Mouse (Mus musculus) midbrain, embryonic 12.5 days (tissue): ENCODE measurements around the gene 2410137M14Rik. TPM values are rescaled to one million over a fixed set of nuclear protein-coding genes. Genes with fewer than 3 reads are reported as not detected.
A peak's percentile ranks its signal among the peaks of the same experiment; 100 is the strongest.
"Not testable (repeated sequence)": the region's sequence is repeated elsewhere in the genome, so short reads cannot be mapped to it uniquely, and the experiment has no call there.

Experiments used
- ATAC-seq: fragments of 200-750 bp; cut with Nextera tagmentation; 2 replicates; pipeline ENCODE4 v1.8.0; 2017; ENCODE audit warnings: low read depth, moderate TSS enrichment, moderate library complexity; ENCODE audit not compliant: low FRiP score
- H3K27ac ChIP-seq: fragments of 300-500 bp; sonication (generic); replicated peaks from 2 replicates; pipeline ENCODE4 v1.5.1; 2016; ENCODE audit warnings: mild to moderate bottlenecking
- H3K27me3 ChIP-seq: fragments of 300-500 bp; sonication (generic); 2 replicates; pipeline ENCODE4 v1.6.1; 2016; ENCODE audit warnings: mild to moderate bottlenecking
- H3K36me3 ChIP-seq: fragments of 300-500 bp; sonication (generic); 2 replicates; pipeline ENCODE4 v1.6.1; 2016
- H3K4me1 ChIP-seq: fragments of 300-500 bp; sonication (generic); 2 replicates; pipeline ENCODE4 v1.6.1; 2016
- H3K4me2 ChIP-seq: fragments of 300-500 bp; sonication (generic); replicated peaks from 2 replicates; pipeline ENCODE4 v1.6.1; 2016; ENCODE audit warnings: mild to moderate bottlenecking, moderate library complexity
- H3K4me3 ChIP-seq: fragments of 300-500 bp; sonication (generic); 2 replicates; pipeline ENCODE4 v1.5.1; 2016; ENCODE audit warnings: mild to moderate bottlenecking
- H3K9ac ChIP-seq: fragments of 300-500 bp; sonication (generic); replicated peaks from 2 replicates; pipeline ENCODE4 v1.6.1; 2016; ENCODE audit warnings: mild to moderate bottlenecking, moderate library complexity
- H3K9me3 ChIP-seq: fragments of 300-500 bp; sonication (generic); 2 replicates; pipeline ENCODE4 v1.6.1; 2016; ENCODE audit warnings: mild to moderate bottlenecking
- WGBS: fragments of 180-500 bp; shearing (Covaris S2); methylation state at CpG from one replicate; pipeline ENCODE4 v1.1.7; 2016; 5-methylcytosine and 5-hydroxymethylcytosine counted together
- polyA plus RNA-seq: library from polyadenylated mRNA; unstranded; fragments of >200 nt; fragmentation: Nextera tagmentation; extraction: Ambion mirVana; gene quantifications from 2 replicates; pipeline ENCODE4 v1.2.1, GENCODE M21; 2016

The 2410137M14Rik gene
- polyA plus RNA-seq, 1 experiment from 2014 or later = 0.28 TPM

DNA sequence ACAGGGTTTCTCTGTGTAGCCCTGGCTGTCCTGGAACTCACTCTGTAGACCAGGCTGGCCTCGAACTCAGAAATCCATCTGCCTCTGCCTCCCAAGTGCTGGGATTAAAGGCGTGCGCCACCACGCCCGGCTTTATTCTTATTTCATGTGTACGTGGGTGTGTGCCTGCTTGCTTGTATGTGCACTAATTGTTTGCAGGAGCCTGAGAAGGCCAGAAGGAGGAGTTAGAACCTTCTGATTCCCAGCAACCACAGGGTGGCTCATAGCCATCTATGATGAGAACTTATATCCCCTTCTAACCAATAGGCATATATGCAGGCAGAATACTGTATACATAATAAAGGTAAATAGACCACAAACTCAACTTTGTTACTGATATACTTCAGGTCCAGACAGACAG is 9.6 kb upstream of the 2410137M14Rik start:
- 94% methylated on average over 6 of the region's 6 CpGs for WGBS
- not testable (repeated sequence) for H3K4me1 ChIP-seq, H3K9me3 ChIP-seq, H3K27ac ChIP-seq, H3K36me3 ChIP-seq, H3K4me2 ChIP-seq, H3K9ac ChIP-seq, H3K4me3 ChIP-seq, ATAC-seq
- peaks cover 31% of the 10 kb centered on the region for H3K27me3 ChIP-seq

DNA sequence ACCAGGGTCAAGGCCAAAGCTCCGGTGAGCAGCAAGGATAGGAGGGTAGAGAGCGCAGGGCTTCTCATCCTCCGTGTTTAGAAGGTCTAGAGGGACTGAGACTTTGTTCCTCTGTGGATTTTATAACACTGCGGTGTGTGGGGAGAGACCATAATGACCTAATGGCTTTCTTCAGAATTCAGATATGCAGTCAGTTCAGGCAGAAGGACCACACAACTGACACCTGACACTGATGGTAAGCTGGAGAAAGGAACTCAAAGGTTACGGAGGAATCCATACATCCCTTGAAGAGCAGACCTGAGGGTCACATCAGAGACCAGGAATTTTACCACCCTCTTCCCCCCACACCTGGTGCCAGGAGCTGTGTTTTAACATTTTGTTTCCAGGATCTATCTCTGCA is 8.4 kb upstream of the 2410137M14Rik start, which contains the start of gene H2-M5:
Gene H2-M5 (minus strand): TSS at position 101 of the 400 bp plus-strand sequence.
- Histone ChIP-seq H3K27me3 (peaks cover 36% of the 10 kb centered on the region), H3K4me1 (no peaks in the 10 kb centered on the region), H3K36me3 (no peaks in the 10 kb centered on the region), H3K4me2 (0 out of 2 replicates have a peak within 1 kb of the TSS, but pooled peaks have one; percentile 22), H3K4me3 (no peak within 1 kb of the TSS), H3K9me3 (no peaks in the 10 kb centered on the region), H3K27ac (no peak within 1 kb of the TSS), H3K9ac (no peak within 1 kb of the TSS)
- ATAC-seq = no peak
- WGBS = 25% methylated on average over 5 of the region's 5 CpGs

- no peaks in the 10 kb centered on the region for H3K36me3 ChIP-seq
- no peak overlapping the region for H3K9ac ChIP-seq
- H3K27ac ChIP-seq = no peak overlapping the region
- H3K4me3 ChIP-seq = no peak overlapping the region
- no peaks in the 10 kb centered on the region for H3K4me1 ChIP-seq
- 0 out of 2 replicates have a peak overlapping the region, but pooled peaks have one; percentile 22 for H3K4me2 ChIP-seq
- 6% methylated on average over 24 of the region's 24 CpGs for WGBS
- H3K9me3 ChIP-seq = no peaks in the 10 kb centered on the region
- no peak for ATAC-seq
- H3K27me3 ChIP-seq = peaks cover 36% of the 10 kb centered on the region
These were observed 7.4 kb upstream of the 2410137M14Rik start for GRCm38 (mm10) chr17:36988475-36988874.

DNA sequence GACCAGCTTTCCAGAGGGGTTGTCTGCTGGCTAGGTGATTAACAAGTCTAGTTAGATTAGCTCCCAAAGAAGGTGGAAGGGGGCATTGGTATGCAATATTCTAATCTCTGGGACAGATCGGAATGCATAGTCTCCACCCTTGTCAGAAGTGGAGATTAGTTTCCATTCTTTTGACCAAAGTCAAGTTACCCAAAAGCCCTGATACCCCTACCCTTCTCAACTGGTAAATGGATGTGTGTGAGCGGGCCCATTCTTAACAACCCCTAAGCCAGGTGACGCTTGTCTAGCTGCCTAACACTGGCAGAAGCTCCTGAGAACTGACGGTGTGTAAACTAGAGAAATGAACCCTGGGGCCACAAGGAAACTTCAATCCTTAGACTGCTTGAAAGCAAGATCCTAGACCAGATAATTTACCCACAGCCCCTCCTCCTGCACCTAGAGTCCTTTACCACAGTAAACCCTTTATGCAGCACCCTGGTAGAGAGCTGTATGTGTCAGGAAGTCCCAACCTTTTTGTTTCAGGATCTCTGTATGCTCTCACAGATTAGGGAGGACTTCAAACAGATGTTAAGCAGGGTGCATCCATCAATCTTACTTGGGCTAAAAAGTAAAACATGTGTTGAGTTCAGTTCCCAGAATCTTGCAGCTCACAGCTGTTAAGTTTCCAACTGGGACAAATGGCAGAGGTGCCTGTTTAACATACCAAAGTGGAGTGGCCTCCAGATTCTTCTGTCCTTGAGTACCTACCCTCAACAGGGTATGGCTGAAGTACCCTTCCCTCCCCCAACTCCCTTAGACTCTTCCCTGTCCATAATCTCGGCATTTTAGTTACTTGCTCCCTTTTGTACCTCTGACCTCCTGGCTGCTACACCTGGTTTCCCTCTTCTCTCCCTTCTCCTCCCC is 1.5 kb upstream of the 2410137M14Rik start:
- Histone ChIP-seq H3K9ac (no peak overlapping the region), H3K4me3 (no peak overlapping the region), H3K27ac (no peak overlapping the region), H3K4me1 (peaks cover 7% of the 10 kb centered on the region; the same call in 1 of the 2 replicates), H3K36me3 (no peaks in the 10 kb centered on the region), H3K27me3 (peaks cover 43% of the 10 kb centered on the region), H3K9me3 (no peaks in the 10 kb centered on the region), H3K4me2 (0 out of 2 replicates have a peak overlapping the region, but pooled peaks have one; percentile 15)
- no peak for ATAC-seq
- 29% methylated on average over 5 of the region's 5 CpGs for WGBS

DNA sequence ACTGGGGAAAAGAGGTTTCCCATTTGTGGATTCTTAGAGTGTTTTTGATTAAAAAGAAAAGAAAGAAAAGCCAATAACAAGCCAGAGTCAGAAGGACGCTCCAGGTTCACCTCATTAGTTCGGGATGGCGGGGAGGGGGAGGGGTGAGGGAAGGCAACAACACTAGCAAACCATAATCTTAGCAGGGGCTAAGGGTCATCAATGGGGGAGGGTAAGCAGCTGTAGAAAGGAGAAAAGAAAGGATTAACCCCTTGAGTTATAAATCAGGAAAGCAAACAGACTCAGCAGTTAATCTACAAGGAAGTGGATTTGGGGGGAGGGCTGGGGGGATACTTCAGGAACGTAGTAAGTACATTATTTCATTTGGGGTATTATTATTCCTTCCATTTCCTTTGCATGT is 808 bp upstream of the 2410137M14Rik start:
- no peak for ATAC-seq

DNA sequence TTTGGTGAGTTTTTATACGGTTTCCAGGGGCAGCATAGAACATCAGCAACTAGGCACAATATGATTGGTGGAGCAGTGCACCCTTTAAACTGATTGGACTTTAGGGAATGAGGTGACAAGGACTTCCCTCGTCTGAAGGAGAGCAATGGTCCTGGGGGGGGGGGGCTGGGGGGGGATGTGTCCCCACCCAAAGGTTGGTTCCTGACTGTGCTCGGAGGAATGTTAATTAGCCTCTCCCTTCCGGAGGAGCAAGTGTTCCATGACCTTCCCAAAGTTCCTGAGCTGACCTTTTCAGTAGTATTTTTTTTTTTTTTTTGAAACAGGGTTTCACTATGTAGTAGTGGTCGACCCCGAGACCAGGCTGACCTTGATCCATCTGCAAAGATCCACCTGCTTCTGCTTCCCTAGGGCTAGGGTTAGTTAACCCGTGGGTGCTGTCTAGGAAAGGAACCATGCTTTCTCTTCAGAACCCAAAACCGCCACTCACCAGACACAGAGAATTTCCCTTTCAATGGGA is 7.7 kb downstream of the 2410137M14Rik start:
- Histone ChIP-seq H3K9ac (no peak overlapping the region), H3K27ac (no peak overlapping the region), H3K9me3 (no peaks in the 10 kb centered on the region), H3K4me3 (no peak overlapping the region), H3K36me3 (no peaks in the 10 kb centered on the region), H3K27me3 (peaks cover 1% of the 10 kb centered on the region; the same call in 1 of the 2 replicates), H3K4me2 (no peak overlapping the region), H3K4me1 (no peaks in the 10 kb centered on the region)
- WGBS = 73% methylated on average over 8 of the region's 8 CpGs
- ATAC-seq = no peak

More for the DNA sequence above, 808 bp upstream of the 2410137M14Rik start:
- H3K36me3 ChIP-seq = no peaks in the 10 kb centered on the region
- no peak overlapping the region for H3K9ac ChIP-seq
- peak overlapping the region; percentile 15; the same call in 1 of the 2 replicates for H3K4me2 ChIP-seq
- H3K9me3 ChIP-seq = no peaks in the 10 kb centered on the region
- H3K4me3 ChIP-seq = no peak overlapping the region
- WGBS = 3% methylated on average over 4 of the region's 4 CpGs
- H3K27me3 ChIP-seq = peaks cover 39% of the 10 kb centered on the region; the same call in 1 of the 2 replicates
- peaks cover 7% of the 10 kb centered on the region; the same call in 1 of the 2 replicates for H3K4me1 ChIP-seq
- H3K27ac ChIP-seq = no peak overlapping the region

DNA sequence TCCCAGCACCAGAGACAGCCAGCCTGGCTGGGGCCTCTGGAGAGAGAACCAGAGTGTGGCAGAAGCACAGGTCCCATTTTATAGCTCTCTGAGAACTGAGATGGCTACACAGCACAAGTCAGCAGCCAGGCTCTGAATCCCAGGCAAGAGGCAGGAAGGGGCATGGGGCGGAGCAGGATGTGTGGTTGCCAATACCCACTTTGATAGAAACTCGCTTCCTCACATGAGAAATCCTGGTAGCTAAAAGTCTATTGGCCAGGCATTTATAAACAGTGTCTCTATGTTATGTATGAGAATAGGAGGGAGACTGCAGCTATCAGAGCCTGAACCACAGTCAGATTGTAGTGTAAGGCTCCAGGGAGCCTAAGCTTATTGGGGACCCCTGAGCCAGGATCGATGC is 8.2 kb downstream of the 2410137M14Rik start:
- 85% methylated on average over 3 of the region's 3 CpGs for WGBS
- Histone ChIP-seq H3K27ac (no peak overlapping the region), H3K4me2 (no peak overlapping the region), H3K27me3 (no peaks in the 10 kb centered on the region; the same call in 1 of the 2 replicates), H3K4me1 (no peaks in the 10 kb centered on the region), H3K36me3 (no peaks in the 10 kb centered on the region), H3K9ac (no peak overlapping the region), H3K4me3 (no peak overlapping the region), H3K9me3 (no peaks in the 10 kb centered on the region)
- no peak for ATAC-seq

- Histone ChIP-seq H3K27ac (no peak overlapping the region), H3K36me3 (no peaks in the 10 kb centered on the region), H3K9ac (no peak overlapping the region), H3K4me2 (no peak overlapping the region), H3K27me3 (no peaks in the 10 kb centered on the region; the same call in 1 of the 2 replicates), H3K9me3 (no peaks in the 10 kb centered on the region), H3K4me3 (no peak overlapping the region), H3K4me1 (no peaks in the 10 kb centered on the region)
- 90% methylated on average over 6 of the region's 6 CpGs for WGBS
- ATAC-seq = no peak
These were observed 9.7 kb downstream of the 2410137M14Rik start for GRCm38 (mm10) chr17:36971172-36971850.

GRCm38 (mm10) chr17:36970316-36970890 is 10.6 kb downstream of the 2410137M14Rik start:
- Histone ChIP-seq H3K9me3 (no peaks in the 10 kb centered on the region), H3K4me3 (no peak overlapping the region), H3K9ac (no peak overlapping the region), H3K4me2 (no peak overlapping the region), H3K36me3 (no peaks in the 10 kb centered on the region), H3K4me1 (no peaks in the 10 kb centered on the region), H3K27ac (no peak overlapping the region), H3K27me3 (no peaks in the 10 kb centered on the region; the same call in 1 of the 2 replicates)
- WGBS = 84% methylated on average over 14 of the region's 14 CpGs
- ATAC-seq = no peak

DNA sequence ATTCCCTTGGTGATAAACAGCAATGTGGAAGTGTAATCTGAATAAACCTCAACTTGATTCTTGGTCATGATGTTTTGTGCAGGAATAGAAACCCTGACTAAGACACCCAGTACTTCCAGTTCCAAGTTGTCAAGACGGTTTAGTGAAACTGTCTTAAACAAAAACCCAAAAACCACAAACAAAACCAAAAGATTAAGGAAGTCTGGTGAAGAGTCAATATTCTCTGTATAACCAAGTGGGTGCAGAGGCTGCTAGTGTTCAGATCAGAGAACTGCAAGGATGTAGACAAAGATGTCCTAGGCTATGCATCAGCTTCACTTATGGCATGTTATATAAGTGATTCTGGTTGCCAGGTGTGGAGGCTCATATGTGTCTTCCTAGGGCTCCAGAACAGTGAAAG is 14.2 kb downstream of the 2410137M14Rik start:
- no peak overlapping the region for H3K9ac ChIP-seq
- H3K9me3 ChIP-seq = no peaks in the 10 kb centered on the region
- WGBS = 92% methylated on average over 1 of the region's 1 CpGs

DNA sequence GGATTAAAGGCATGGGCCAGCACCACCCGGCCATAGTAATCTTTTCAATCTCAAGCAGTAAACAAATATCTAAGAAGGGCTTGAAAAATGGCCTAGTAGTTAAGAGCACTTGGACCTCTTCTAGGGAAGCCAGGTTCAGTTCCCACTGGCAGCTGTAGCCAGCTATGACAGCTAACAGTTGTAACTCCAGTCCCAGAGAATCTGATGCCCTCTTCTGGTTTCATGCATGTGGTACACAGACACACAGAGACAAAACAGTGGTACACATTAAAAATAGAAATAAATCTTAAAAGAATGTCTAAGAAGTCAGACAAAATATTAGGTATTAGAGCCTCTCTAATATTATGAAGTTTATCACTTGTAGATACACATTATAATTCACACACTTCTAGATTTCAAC is 19.9 kb downstream of the 2410137M14Rik start:
- no peak for ATAC-seq
- H3K4me2 ChIP-seq = no peak overlapping the region
- H3K4me3 ChIP-seq = no peak overlapping the region
- H3K9ac ChIP-seq = no peak overlapping the region
- no peak overlapping the region for H3K27ac ChIP-seq
- H3K27me3 ChIP-seq = no peaks in the 10 kb centered on the region
- no peaks in the 10 kb centered on the region for H3K36me3 ChIP-seq
- WGBS = 82% methylated on average over 1 of the region's 1 CpGs
- no peaks in the 10 kb centered on the region for H3K9me3 ChIP-seq
- peaks cover 17% of the 10 kb centered on the region for H3K4me1 ChIP-seq

More for the DNA sequence above, 14.2 kb downstream of the 2410137M14Rik start:
- no peak overlapping the region for H3K4me2 ChIP-seq
- no peak overlapping the region for H3K27ac ChIP-seq
- no peak overlapping the region for H3K4me3 ChIP-seq
- no peaks in the 10 kb centered on the region for H3K36me3 ChIP-seq
- H3K4me1 ChIP-seq = no peaks in the 10 kb centered on the region
- H3K27me3 ChIP-seq = no peaks in the 10 kb centered on the region; the same call in 1 of the 2 replicates
- ATAC-seq = no peak
